Mouse (Mus musculus): Measurements from ENCODE around the gene Chn1.

Chn1 gene

GRCm38 (mm10) chr2:73745647-73746374 lies 29.3 kb downstream of the Chn1 start:
- no peak for DNase-seq (ENCODE audit: low read depth)

GRCm38 (mm10) chr2:73741286-73741685 lies 33.9 kb downstream of the Chn1 start:
- DNase-seq (ENCODE audit: low read depth), result no peak

- no peak for DNase-seq (ENCODE audit: low read depth)
Observed at GRCm38 (mm10) chr2:73727868-73728267, 47.3 kb downstream of the Chn1 start.

- no peak for DNase-seq (ENCODE audit: low read depth)
Observed at GRCm38 (mm10) chr2:73724934-73725333, 50.2 kb downstream of the Chn1 start.

GRCm38 (mm10) chr2:73721821-73722220 lies 53.3 kb downstream of the Chn1 start:
- DNase-seq (ENCODE audit: low read depth), result no peak

- no peak for DNase-seq (ENCODE audit: low read depth)
Observed at GRCm38 (mm10) chr2:73712481-73712880, 62.7 kb downstream of the Chn1 start.

- no peak for DNase-seq (ENCODE audit: low read depth)
Observed at GRCm38 (mm10) chr2:73693045-73693444, 82.1 kb downstream of the Chn1 start.

GRCm38 (mm10) chr2:73690783-73691604 lies 84.2 kb downstream of the Chn1 start:
- DNase-seq (ENCODE audit: low read depth), result no peak

- DNase-seq (ENCODE audit: low read depth), result no peak
Observed at GRCm38 (mm10) chr2:73682500-73682899, 92.6 kb downstream of the Chn1 start.

GRCm38 (mm10) chr2:73680425-73681027 lies 94.6 kb downstream of the Chn1 start:
- no peak for DNase-seq (ENCODE audit: low read depth)

- DNase-seq (ENCODE audit: low read depth), result no peak
Observed at GRCm38 (mm10) chr2:73668608-73669007, 106.5 kb downstream of the Chn1 start.

- DNase-seq (ENCODE audit: low read depth), result no peak
Observed at GRCm38 (mm10) chr2:73660566-73661134, 114.5 kb downstream of the Chn1 start.

GRCm38 (mm10) chr2:73659726-73660565 lies 115.2 kb downstream of the Chn1 start:
- DNase-seq (ENCODE audit: low read depth), result peak; percentile 8

- DNase-seq (ENCODE audit: low read depth), result no peak
Observed at GRCm38 (mm10) chr2:73659041-73659440, 116.1 kb downstream of the Chn1 start.

- no peak for DNase-seq (ENCODE audit: low read depth)
Observed at GRCm38 (mm10) chr2:73657961-73658360, 117.2 kb downstream of the Chn1 start.

GRCm38 (mm10) chr2:73657151-73657550 lies 118.0 kb downstream of the Chn1 start:
- DNase-seq (ENCODE audit: low read depth), result no peak

- no peak for DNase-seq (ENCODE audit: low read depth)
Observed at GRCm38 (mm10) chr2:73655663-73656062, 119.5 kb downstream of the Chn1 start.

- DNase-seq (ENCODE audit: low read depth), result no peak
Observed at GRCm38 (mm10) chr2:73654892-73655243, 120.3 kb downstream of the Chn1 start.

GRCm38 (mm10) chr2:73654059-73654891 lies 120.9 kb downstream of the Chn1 start:
- DNase-seq (ENCODE audit: low read depth), result no peak

GRCm38 (mm10) chr2:73637688-73638087 lies 137.5 kb downstream of the Chn1 start:
- no peak for DNase-seq (ENCODE audit: low read depth)

- no peak for DNase-seq (ENCODE audit: low read depth)
Observed at GRCm38 (mm10) chr2:73636387-73636786, 138.8 kb downstream of the Chn1 start.

All from c-Kit-positive CD71-negative TER-119-negative erythroid progenitor cells, embryonic 14.5 days (primary cell).